Mouse (Mus musculus) activated CD4-positive, CD25-positive, alpha-beta regulatory T cell, adult 4 months (primary cell): ENCODE measurements around the gene Cenpi. TPM values are rescaled to one million over a fixed set of nuclear protein-coding genes. Genes with fewer than 3 reads are reported as not detected.
"Not testable (repeated sequence)": the region's sequence is repeated elsewhere in the genome, so short reads cannot be mapped to it uniquely, and the experiment has no call there.

ENCODE experiments used
- ATAC-seq: one replicate; pipeline ENCODE4 v1.8.0; 2017
- polyA plus RNA-seq, 2 experiments: library from polyadenylated mRNA; unstranded; fragments of 100-300 nt; shearing (Covaris generic); gene quantifications; one replicate each; pipeline ENCODE4 v1.2.1; 2017

The Cenpi gene
- 1 to 10 TPM; 6.1 to 6.2 TPM for polyA plus RNA-seq

DNA sequence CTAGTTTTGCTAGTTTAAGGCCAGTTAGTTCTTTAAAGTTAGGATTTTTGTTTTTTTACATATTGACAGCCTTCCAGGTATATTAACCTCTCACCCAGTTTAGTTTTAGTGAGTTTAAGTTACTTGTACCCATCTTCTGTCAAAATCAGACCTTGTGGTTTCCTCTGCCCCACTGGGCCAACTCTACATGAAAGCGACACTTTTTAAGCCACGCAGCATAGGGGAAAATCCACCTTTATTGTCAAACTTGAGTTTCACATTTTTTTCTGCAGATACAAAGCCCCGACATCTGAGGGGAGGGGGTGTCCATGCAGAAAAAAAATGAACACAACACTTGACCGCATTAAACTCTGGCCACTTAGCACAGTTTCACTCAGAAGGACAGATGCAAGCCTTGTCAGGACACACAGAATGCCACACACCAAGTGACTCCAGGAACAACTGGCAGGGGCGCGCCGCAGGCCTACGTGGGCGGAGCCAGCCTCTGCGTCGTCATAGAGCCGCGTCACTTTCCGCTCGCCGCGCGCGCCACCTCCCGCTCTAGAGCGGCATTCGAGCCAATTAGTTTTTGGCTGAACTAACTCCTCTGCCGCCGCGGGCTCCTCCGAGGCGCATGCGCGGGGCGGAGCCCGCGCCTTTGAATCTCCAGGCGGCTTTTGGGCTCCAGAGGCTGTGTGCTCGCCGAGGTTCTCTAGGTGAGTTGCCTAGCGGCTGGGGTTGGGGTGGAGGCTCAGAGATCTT, at the start of gene Cenpi:
TSS of gene Cenpi (plus strand) at position 551 of the 741 bp plus-strand sequence.
- ATAC-seq, result peak; percentile 97

DNA sequence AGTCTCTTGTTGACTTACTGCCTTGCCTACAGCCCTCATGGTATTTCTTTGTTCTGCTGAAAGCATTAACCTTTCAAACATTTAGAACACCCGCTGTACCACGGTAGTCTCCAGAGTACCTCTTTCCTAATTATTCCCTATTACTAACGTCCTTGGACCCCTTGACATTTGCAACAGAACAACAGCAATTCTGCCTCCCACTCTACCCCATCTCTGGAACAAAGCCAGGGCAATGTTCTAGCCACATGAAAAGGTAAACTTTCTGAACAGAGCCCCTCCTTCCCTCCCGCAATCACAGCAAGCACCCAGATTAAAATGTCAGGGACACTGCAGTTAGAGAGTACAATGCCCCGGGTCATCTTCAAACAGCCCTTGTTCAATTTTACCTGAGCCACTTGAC, 46.7 kb upstream of the Cenpi start:
- ATAC-seq, result no peak

DNA sequence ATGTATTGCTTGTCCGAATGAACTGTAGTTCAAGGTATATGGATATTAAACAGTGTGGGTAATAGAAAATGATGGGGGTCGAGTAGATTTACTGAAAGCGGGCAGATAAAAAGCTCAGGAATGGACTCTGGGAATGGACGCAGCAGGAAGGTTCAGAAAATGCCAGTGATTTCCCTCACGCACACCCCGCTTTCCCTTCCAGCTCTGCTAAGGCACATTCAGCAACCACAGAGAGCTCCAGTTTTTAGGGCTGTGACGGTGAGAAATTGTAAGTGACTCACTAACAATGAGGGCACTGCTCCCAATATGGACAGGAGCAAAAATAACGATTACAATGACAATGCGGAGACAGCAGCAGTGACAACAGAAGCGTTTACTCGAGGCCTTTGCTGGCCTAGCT, 45.8 kb upstream of the Cenpi start:
- ATAC-seq, result no peak

DNA sequence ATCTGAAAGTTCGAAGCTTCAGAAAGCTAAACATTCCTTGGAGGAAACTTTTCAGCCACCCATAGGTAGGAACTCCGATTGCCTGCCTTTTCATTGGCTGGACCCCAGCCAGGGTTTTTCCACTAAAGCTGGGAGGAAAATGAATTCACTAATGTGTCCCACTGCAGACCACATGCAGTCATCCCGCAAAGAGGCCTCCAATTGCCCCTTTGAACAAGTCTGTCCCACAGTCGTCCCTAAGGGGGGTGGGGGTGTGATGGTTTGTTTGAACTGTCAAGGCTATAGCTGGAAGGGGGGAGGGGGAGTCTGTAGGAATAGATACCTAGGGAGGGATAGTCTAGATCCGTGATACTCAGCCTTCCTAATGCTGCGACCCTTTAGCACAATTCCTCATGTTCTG, 32.2 kb upstream of the Cenpi start:
- no peak for ATAC-seq

DNA sequence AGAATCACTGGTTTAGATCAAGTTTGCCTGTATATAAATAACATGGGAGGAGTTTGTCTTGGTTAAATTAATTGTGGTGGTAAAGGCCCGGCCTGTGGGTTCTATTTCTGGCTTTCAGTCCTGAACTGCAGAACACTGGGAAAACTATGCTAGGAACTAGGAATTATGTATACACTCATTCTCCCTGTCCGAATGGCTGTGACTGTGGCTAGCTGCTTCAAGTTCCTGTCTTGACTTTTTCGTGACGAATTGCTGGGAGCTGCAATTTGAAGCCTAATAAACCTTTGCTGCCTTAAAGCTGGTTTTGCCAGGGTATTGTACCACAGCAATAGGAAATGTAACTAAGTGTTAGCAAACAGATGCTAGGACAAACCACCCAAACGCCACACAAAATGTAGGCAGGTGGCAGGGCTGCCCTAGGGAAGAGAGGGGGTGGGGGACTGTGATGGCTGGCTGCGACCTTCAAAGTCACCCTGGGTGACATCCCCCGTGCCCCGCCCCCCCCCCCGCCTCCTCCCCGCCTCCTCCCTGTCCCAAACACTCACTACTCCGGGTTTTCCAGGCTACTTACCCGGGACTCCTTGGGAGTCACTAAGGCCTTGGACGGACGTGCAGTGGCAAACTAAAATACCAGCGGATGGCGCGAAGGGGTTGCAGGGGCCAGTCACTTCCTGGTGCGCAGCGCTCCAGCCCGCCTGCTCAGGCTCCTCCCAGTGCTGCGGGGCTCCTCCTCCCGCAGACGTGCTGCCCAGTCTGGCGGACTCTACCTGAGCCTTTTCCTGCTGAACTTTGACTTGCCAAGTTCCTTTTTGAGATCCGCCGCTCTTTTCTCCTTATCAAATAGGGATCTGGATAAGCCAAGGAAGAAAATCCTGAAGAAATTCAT, 31.4 kb upstream of the Cenpi start, which contains the start of gene Trmt2b:
TSS of gene Trmt2b (minus strand) at position 710 of the 886 bp plus-strand sequence.
- peak; percentile 92 for ATAC-seq

DNA sequence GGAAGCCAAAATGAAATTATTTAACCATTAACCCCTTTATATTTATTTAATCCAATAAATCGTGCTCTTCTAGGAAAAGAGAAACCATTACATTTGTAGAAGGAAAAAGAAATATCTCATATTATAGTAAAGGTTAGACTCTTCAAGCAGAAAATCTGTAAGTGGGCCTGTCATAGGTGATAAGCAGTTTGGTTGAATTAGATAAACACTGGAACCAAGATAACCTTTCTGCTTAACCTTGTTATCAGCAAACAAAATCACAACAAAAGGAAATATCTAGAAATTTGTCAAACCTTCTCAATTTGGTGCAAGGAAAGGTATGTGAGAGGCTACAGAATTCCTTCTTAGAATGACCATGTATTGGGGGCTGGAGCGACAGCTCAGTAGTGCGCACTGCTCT, 27.4 kb upstream of the Cenpi start:
- no peak for ATAC-seq

DNA sequence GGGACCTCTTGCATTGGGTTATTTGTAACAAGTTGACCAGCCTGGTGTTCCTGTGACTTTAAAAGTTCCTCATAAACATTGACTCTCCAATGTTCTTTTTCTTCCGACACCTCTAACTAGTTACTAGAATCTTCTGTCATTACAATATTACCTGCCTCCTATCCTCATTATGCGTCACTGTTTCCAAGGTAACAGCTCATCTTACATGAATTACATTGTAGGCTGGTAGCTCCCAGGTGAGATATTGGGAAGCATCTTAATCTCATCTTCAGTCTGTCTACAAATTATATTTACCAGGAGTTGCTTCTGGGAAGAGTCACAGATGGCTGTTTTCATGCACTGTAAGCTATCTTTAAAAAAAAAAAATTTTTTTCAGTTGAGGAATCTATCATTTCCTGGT, 22.8 kb upstream of the Cenpi start:
- ATAC-seq, result no peak

DNA sequence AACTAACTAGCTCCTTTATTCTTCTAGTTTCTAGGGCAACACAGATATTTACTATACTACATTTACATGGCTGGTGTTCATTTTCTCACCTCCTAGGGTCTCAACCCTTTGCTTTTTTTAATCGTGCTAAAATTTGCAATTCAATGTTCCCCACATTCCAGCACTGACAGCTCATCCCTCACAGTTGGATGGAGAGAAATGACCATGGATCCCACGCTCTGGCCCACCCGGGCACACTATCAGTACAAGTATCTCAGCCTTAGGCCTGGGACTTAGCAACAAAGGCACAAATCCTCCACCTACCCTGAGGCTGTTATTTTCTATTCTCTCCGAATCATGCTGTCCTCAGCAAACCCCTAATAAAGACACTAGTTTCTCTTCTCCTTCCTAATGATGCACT, 22.1 kb upstream of the Cenpi start:
- no peak for ATAC-seq

DNA sequence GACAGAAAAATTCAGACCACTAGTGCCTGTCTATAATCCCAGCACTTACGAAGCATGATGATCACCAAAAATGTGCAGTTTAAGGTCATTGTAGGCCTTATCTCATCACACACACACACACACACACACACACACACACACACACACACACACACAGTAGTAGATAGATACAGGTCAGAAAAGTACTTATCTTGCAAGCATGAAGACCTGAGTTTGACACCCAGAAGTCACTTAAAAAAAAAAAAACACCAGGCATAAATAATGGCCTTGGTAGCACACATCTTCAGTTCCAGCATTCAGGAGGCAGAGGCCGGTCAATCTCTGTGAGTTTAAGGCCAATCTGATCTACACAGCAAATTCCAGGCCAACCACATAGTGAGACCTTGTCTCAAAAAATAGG, 20.6 kb upstream of the Cenpi start:
- no peak for ATAC-seq

DNA sequence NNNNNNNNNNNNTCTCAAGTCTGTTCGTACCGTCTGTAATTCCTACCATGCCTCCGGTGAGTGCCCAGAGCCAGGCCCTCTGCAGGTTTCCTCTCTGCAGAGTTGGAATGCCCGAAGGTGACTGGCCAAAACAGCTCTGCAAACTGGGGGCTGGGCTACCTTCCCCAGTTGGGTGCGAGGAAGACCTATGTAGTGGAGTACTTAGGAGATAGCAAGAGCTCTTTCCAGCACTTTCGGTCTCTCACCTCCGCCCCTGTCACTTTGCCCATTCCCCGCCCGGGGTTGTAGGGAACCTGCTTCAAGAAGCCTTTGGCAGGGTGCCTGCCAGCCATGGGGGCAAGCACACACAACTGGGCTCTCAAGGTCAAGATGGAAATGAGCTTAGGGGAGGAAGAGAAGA, 11.6 kb upstream of the Cenpi start:
- no peak for ATAC-seq

DNA sequence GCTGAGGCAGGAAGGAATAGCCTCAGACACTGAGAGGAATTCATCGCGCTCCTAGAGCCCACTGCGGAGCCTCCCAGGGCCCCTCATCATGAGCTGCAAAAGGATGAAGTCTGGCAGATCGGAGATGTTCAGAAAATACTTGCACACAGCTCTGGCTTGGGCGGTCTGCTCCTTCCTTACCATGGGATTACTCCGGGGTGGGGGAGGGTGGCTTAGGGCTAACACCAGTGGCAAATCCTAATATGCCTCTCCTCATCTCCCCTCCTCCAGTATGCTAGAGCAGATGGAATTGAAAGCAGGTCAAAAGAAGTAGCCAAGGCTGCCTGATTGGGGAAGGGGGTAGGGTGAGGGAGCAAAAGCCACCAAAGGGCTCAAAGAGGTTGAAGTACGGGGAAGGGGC, 11.1 kb upstream of the Cenpi start:
- ATAC-seq, result no peak

DNA sequence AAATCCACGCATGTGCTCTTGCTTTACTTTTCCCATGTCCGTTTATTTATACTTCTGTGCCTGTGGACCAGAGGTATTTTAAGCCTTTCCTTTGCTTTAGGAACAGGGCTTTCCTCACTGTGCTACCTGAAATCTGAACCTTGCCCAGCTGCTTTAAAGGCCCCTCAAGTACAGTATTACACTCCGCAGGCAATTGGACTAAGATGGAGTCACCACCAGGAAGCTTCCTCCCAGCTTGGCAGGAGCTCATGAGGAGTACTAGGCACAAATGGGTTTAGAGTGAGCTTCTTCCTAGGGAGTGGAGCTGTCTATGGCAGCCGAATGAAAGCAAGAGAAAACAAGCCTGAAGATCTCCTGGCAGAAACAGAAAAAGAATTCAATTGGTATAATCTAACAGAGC, 10.7 kb upstream of the Cenpi start:
- ATAC-seq, result no peak

DNA sequence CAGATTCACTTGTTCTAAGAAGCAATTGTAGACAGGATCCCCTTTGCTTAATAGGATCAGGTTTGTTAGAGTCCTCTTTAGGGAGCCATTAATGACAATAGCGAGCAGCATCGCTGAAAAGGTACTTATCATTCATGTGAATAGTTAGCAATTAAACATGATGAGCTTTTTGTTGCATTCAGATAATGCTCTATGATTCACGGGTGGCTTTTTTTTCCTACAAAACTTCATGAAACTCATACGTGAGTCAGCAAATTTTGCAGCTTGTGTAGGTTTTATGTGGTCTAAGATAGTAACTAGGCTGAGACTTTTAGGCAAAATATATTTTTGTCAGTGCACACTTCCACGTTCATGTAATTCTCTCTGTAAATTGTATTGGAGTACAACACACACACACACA, 7.7 kb upstream of the Cenpi start:
- no peak for ATAC-seq

DNA sequence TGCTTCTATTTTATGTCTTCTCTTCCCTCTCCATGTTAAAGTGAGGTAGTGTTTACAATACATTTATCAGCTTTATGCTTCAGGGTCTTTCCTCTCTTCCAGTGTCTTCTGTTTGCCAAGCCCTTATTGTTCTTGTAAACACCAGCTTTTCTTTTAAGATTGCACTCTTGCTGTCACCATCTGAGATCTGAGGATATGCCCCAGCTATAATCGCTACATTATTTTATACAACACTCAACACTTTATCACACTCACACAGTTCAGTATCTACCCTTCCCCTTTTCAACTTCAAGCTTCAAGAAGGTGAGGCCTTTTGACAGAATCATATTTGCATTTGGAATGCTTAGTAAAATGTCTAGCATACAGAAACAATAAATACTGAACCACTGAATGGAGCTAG, 4.6 kb upstream of the Cenpi start:
- no peak for ATAC-seq

DNA sequence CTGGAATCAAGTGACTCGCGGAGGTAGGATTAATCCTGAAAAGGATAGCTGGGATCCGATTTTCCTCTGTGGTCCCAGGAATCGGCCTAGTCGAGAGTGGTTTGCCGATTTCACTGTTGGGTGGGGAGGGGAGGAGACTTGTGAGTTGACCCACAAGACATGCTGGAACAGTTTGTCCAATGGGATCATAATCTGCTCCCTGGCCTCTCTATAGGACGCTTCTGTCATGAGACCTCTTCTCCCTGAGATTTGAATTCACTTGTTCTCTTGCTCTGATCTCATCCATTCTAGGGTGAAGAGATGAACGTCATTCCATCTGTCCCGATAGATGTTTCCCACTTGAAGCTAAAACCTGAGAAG, 371 bp downstream of the Cenpi start:
- ATAC-seq, result no peak

DNA sequence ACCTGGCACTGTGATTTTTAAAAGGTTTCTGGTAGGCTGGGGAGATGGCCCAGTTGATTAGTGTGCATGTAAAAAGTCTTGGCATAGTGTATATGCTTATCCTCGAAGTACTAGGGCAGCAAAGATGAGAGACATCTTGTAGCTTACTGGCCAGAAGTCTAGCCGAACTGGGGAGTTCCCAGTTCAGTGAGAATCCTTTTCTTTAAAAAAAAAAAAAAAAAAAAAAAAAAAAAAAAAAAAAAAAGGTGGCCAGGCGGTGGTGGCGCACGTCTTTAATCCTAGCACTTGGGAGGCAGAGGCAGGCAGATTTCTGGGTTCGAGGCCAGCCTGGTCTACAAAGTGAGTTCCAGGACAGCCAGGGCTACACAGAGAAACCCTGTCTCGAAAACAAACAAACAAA, 3.3 kb downstream of the Cenpi start:
- not testable (repeated sequence) for ATAC-seq

DNA sequence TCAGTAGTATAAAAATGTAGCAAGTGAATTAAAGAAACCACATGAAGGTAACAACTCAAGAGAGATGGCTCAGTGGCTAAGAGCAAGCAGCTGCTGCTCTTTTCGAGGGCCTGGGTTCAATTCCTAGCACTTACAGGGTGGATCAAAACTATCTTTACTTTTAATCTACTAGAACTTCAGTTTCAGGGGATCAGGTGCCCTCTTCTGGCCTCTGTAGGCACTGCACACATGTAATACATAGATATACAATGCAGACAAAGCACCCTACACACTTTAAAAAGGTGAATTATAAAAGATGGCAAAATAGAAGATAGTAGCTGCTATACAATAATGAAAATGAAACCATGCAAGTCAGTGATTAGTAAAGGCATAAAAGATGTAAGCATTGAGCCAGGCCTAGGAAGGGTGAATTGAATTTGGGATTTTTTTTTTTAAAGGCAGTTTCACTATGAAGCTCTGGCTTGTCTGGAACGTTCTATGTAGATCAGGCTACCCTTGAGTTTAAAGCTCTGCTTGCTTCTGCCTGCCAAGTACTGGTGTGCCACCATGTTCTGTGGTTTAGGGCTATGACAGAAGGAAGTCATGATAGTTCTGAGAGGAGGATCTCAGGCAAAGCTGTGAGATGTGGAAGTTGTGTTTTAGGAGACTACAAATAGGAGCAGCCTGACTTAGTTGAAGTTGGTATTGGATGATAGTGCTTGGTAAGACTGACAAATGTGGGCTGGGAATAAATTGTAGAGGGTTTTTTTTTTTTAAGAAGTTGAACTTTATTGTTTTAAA, 11.5 kb downstream of the Cenpi start:
- ATAC-seq, result peak; percentile 82

DNA sequence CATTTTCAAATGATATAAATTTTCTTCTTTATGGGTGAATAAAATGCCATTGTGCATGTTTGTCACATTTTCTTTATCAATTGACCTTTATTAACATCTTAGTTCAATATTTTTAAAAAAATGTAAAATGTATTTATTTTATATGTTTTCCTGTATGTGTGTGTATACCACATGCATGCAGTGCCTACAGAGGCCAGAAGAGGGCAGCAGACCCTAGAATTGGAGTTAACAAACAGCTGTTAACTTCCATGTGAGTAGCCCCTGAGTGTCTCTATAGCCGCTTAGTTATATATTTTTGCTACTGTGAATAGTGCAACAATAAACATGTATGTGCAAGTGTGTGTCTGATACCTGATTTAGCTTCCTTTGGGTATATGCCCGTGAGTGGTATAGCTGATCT, 25.4 kb downstream of the Cenpi start:
- no peak for ATAC-seq

DNA sequence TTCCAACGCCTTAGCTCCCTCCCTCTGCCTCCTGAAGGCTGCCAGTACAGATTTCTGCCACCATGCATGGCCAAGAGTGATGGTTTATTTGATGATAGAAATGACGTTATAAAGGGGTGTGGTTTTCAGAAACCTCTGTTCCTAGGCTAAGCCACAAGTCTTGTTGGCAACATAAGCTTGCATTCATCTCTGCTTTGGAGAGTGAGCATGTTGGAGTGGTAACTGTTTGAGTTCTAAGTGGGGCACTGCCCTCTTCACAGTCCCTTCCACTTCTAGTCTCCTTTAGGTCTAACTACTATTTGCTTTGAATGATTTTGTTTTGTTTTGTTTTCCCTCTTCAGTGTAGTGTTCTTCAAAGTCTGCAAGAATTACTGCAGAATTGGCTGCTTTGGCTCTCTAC, 34.9 kb downstream of the Cenpi start:
- ATAC-seq, result no peak

DNA sequence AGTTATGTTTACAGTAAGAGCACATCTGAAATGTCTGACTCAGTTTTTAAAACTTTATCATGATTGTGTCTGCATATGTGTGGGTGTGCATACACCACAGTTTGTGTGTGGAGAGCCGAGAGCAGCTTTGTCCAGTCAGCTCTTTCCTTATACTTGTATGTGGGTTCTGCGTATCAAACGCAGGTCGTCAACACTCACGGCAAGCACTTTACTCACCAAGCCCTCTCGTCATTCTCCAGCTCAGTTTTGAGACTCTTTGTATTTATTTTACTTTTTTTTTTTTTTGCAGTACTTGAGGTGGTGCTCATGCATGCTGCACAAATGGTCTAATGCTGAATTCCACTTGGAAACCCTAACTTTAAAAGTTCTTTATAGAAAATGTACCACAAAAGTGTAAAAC, 42.3 kb downstream of the Cenpi start:
- no peak for ATAC-seq

DNA sequence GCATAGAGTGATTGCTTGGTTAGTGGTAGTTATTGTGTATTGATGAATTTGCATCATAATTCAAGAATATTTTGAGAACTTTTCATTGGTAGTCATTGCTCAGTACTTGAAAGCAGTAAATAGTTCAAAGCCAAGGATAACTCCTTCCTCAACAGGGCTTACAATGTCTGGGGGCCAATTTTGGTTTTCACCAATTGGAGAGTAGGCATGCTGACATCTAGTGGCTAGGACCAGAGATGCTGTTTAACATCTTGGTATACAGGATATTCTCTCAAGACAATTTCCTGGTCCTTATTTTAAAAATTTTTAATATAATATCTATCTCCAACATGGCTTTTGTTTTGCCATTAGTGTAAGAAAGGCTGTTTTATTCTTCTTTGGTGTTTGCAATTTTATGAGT, 46.0 kb downstream of the Cenpi start:
- ATAC-seq, result no peak

DNA sequence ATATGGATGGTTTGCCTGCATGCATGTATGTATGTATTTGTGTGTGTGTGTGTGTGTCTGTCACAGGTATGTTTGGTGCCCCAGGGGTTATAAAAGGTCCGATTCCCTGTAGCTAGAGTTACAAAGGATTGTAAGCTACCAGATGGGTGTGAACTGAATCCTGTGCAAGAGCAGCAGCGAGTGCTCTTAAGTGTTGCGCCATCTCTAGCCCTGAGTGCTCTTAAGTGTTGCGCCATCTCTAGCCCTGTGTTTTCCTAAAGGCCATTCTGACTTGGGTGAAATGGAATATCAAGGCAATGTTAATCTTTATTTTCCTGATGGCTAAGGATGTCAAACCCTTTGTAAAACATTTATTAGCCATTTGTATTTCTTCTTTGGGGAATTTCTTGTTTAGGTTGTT, 51.5 kb downstream of the Cenpi start:
- no peak for ATAC-seq

DNA sequence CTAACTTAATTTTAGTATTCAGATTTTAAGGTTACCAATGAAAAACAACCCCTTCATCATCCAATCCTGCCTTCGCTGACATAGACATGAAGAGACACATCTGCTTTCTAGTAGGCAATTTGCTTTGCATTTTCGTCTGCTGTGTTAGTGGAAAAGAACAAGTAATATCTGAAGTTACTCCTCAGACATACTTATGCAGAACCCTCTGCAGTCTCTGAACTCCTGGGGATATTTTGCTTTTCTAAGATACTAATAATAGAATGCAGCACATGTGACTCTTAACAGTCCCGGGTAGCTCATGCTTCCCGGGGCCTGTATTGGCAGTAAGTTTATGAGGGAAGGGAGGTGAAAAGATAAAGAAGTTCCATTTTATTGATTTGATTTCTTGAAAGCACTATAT, 54.3 kb downstream of the Cenpi start:
- ATAC-seq, result no peak
